Mouse (Mus musculus): Measurements from ENCODE around the gene Slc25a22. TPM values are rescaled to one million over a fixed set of nuclear protein-coding genes. Genes with fewer than 3 reads are reported as not detected.

The Slc25a22 gene
- polyA plus RNA-seq, 1 experiment: 30.3 TPM

DNA sequence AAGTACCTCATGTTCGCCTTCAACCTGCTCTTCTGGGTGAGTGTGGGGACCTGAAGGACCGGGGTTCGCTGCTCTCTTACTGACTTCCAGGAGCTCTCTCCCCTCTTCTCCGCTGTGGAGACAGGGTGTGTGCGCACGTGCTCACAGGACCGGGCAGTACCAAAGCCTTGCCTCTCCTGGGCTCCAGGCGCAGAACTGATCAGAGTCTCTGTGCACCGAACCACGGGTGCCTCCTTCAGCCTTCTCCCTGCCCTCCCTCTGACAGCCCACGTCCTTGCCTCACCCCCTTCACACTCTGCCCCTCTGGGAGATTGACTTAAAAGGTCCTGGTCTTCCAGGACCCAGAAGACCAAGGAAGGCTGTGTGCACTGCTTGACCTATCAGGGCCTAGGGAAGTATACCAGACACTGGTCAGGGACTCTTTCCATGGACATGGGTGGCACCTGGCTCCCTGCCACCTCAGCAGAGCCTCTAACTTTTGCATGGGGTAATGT, 44.9 kb upstream of the Slc25a22 start:
- TF ChIP-seq CTCF (IDR thresholded peaks at IDR 0.05; ENCODE audit: control insufficient read depth, insufficient read depth, low read length) (no peak), POLR2A (IDR thresholded peaks at IDR 0.05; ENCODE audit: borderline replicate concordance, control insufficient read depth, low read depth, low read length) (no peak)
- 75% methylated on average over 11 of the region's 11 CpGs for WGBS
- Histone ChIP-seq H3K4me3 (replicated peaks; ENCODE audit: control insufficient read depth, low read depth, low read length) (no peak overlapping the region), H3K4me1 (ENCODE audit: control insufficient read depth, insufficient read depth, low read length) (peaks cover 6% of the 10 kb centered on the region), H3K27ac (ENCODE audit: control insufficient read depth, insufficient read depth, low read depth, low read length, poor library complexity) (no peak overlapping the region)

- TF ChIP-seq CTCF (IDR thresholded peaks at IDR 0.05; ENCODE audit: control insufficient read depth, insufficient read depth, low read length): peak; percentile 43; the same call in 1 of the 2 replicates
- no peak for TF ChIP-seq POLR2A (IDR thresholded peaks at IDR 0.05; ENCODE audit: borderline replicate concordance, control insufficient read depth, low read depth, low read length)
- H3K4me1 ChIP-seq (ENCODE audit: control insufficient read depth, insufficient read depth, low read length): peaks cover 8% of the 10 kb centered on the region
- no peak overlapping the region for H3K27ac ChIP-seq (ENCODE audit: control insufficient read depth, insufficient read depth, low read depth, low read length, poor library complexity)
- peak overlapping the region; percentile 11 for H3K4me3 ChIP-seq (replicated peaks; ENCODE audit: control insufficient read depth, low read depth, low read length)
- 9% methylated on average over 81 of the region's 81 CpGs for WGBS
These were observed 44.1 kb upstream of the Slc25a22 start for GRCm38 (mm10) chr7:141481498-141482401.

DNA sequence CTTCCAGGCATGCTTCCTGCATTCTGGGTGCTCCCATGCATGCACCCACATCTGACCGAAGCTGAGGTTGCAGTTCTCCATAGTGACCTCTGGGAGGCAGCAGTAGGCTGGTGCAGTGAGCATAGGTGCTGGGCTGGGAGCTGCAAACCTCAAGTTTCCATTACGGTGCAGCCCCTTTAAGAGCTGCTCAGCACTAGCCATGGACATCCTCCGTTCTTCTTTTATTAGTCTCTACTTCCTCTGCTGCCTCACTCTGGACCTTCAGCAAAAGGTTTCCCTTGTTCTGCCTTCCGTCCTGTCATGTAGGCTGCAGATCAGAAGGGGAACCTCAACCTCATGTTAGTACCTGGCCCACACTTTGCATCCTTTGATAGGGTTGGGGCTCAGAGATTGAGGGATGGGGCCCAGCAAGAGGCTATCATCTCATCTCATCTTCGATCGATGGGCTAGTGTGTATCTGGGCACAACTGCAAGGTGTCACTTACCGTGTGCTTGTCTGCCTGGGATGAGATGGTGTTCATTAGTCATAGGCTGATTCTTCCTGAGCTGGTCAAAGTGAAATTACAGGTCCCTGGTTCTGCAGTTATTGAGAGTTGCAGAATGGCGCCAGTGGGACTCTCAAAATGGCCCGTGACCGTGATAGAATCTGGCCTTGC, 43.3 kb upstream of the Slc25a22 start:
- Histone ChIP-seq H3K4me1 (ENCODE audit: control insufficient read depth, insufficient read depth, low read length) (peaks cover 8% of the 10 kb centered on the region), H3K27ac (ENCODE audit: control insufficient read depth, insufficient read depth, low read depth, low read length, poor library complexity) (no peak overlapping the region), H3K4me3 (replicated peaks; ENCODE audit: control insufficient read depth, low read depth, low read length) (no peak overlapping the region)
- WGBS: 7% methylated on average over 10 of the region's 10 CpGs
- TF ChIP-seq CTCF (IDR thresholded peaks at IDR 0.05; ENCODE audit: control insufficient read depth, insufficient read depth, low read length) (peak; percentile 97), POLR2A (IDR thresholded peaks at IDR 0.05; ENCODE audit: borderline replicate concordance, control insufficient read depth, low read depth, low read length) (no peak)

DNA sequence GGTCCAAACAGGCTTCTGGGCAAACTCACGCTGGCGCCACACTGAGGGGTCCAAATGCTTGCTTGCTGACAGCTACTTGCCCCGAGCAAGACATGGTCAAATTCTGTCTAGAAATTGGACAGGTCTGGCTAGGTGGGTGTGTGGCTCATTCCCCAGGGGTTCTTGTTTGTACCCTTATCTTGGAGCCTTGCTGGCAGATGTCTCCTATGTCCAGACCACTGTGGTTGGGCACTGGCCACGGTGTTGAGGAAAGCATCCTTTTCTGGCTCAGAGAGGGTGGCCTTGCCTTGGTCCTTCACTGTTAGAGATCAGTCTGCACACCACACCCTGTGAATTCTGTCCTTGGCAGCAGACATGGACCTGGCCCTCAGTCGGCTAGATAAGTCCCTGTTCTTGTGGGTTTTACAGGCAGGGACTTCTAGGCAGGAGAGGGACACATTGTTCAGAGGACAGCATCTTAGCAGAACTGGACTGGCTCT, 40.6 kb upstream of the Slc25a22 start:
- 9% methylated on average over 5 of the region's 5 CpGs for WGBS
- H3K4me3 ChIP-seq (replicated peaks; ENCODE audit: control insufficient read depth, low read depth, low read length): no peak overlapping the region
- TF ChIP-seq CTCF (IDR thresholded peaks at IDR 0.05; ENCODE audit: control insufficient read depth, insufficient read depth, low read length) (no peak), POLR2A (IDR thresholded peaks at IDR 0.05; ENCODE audit: borderline replicate concordance, control insufficient read depth, low read depth, low read length) (no peak)
- H3K4me1 ChIP-seq (ENCODE audit: control insufficient read depth, insufficient read depth, low read length): peaks cover 9% of the 10 kb centered on the region
- H3K27ac ChIP-seq (ENCODE audit: control insufficient read depth, insufficient read depth, low read depth, low read length, poor library complexity): 0 out of 2 replicates have a peak overlapping the region, but pooled peaks have one; percentile 6

DNA sequence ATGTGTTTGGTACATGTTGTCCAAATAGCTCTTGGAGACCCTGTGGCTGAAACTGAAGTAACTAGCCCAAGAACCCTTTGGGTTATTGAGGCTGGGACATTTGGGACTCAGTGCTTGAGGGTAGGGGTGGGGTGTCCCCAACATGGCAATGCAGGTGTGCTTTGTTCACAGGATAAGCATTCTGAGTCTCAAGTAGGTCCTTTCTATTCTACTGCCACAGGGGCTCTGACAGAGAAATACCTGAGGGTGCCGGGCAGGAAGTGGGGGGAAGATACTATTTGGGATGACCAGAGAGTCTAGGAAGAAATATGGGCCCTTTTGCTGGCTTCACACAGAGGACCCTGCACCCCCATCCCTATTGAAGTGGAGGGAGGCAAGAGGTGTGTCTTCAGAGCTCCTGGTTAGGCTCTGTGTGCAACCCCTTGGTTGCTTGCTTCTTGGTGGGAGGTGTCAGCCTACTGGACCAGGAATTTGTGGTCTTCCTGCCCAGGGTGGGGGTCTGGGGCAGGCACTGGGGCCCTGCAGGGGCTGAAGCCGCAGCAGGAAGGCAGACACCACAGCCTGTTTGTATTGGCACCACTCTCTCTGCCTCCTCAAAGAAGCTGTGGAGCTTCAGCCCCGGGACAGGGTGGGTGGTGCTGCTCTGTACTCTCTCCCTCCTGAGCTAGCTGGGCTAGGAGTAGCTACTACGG, 40.0 kb upstream of the Slc25a22 start:
- Histone ChIP-seq H3K4me1 (ENCODE audit: control insufficient read depth, insufficient read depth, low read length) (peaks cover 9% of the 10 kb centered on the region), H3K4me3 (replicated peaks; ENCODE audit: control insufficient read depth, low read depth, low read length) (no peak overlapping the region), H3K27ac (ENCODE audit: control insufficient read depth, insufficient read depth, low read depth, low read length, poor library complexity) (0 out of 2 replicates have a peak overlapping the region, but pooled peaks have one; percentile 6)
- TF ChIP-seq POLR2A (IDR thresholded peaks at IDR 0.05; ENCODE audit: borderline replicate concordance, control insufficient read depth, low read depth, low read length): no peak
- no peak for TF ChIP-seq CTCF (IDR thresholded peaks at IDR 0.05; ENCODE audit: control insufficient read depth, insufficient read depth, low read length)
- 3% methylated on average over 4 of the region's 4 CpGs for WGBS

GRCm38 (mm10) chr7:141476981-141477370, 39.3 kb upstream of the Slc25a22 start:
- 3% methylated on average over 7 of the region's 7 CpGs for WGBS
- TF ChIP-seq POLR2A (IDR thresholded peaks at IDR 0.05; ENCODE audit: borderline replicate concordance, control insufficient read depth, low read depth, low read length) (no peak), CTCF (IDR thresholded peaks at IDR 0.05; ENCODE audit: control insufficient read depth, insufficient read depth, low read length) (no peak)
- Histone ChIP-seq H3K4me3 (replicated peaks; ENCODE audit: control insufficient read depth, low read depth, low read length) (peak overlapping the region; percentile 2), H3K4me1 (ENCODE audit: control insufficient read depth, insufficient read depth, low read length) (peaks cover 9% of the 10 kb centered on the region), H3K27ac (ENCODE audit: control insufficient read depth, insufficient read depth, low read depth, low read length, poor library complexity) (peak overlapping the region; percentile 46)

GRCm38 (mm10) chr7:141476226-141476980, 38.7 kb upstream of the Slc25a22 start:
- WGBS: under 1% methylated on average over 17 of the region's 17 CpGs
- Histone ChIP-seq H3K4me1 (ENCODE audit: control insufficient read depth, insufficient read depth, low read length) (peaks cover 9% of the 10 kb centered on the region), H3K27ac (ENCODE audit: control insufficient read depth, insufficient read depth, low read depth, low read length, poor library complexity) (peak overlapping the region; percentile 46), H3K4me3 (replicated peaks; ENCODE audit: control insufficient read depth, low read depth, low read length) (peak overlapping the region; percentile 55)
- TF ChIP-seq POLR2A (IDR thresholded peaks at IDR 0.05; ENCODE audit: borderline replicate concordance, control insufficient read depth, low read depth, low read length) (no peak), CTCF (IDR thresholded peaks at IDR 0.05; ENCODE audit: control insufficient read depth, insufficient read depth, low read length) (no peak)

Data from bone marrow, adult 2 months (tissue).